Mouse (Mus musculus) right cerebral cortex, adult 2 months (tissue): ENCODE results near the gene Gpr85.
A peak's percentile ranks its signal among the peaks of the same experiment; 100 is the strongest.
"Not testable (repeated sequence)": the region's sequence is repeated elsewhere in the genome, so short reads cannot be mapped to it uniquely, and the experiment has no call there.

Experiments used
- DNase-seq, 2 experiments: peaks; one replicate each; pipeline ENCODE4 v3.0.0; 2021 to 2022; ENCODE audit warnings: low spot score in 2 of 2

Gene Gpr85

DNA sequence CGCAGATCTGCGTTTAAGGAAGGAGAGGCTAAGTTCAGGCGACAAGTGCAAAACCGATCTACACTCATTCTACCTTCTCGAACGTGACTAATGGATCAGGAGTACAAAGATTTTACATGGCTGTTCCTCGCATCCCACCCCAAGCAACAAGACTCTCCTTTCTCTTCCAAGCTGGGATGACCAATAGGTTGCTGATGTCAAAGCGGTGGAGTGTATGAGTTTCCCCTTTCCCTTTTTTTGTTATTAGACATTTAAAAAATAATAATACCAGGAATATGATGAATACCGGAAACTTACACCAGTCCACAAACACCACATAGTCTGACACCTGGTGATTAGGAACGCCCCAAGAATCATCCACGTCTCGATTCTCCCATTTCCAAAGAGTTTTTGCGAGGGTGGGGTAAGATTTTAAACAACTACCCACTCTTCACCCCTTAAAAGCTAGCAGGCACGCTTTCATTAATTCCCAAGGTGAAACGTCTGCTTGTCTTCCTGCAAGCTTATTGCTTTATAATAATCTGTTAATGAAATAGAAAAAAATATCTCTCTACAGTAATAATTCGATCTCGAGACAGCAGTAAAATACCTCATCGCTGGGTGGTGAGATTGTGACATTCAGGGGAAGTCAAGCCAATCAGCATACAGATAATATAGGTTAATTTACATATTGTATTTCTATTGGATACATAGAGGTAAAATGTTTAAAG lies at the start of gene Gpr85:
Gene Gpr85 (minus strand): TSS at position 598 of the 710 bp plus-strand sequence.
- peak; percentile 32 to 47 for DNase-seq

DNA sequence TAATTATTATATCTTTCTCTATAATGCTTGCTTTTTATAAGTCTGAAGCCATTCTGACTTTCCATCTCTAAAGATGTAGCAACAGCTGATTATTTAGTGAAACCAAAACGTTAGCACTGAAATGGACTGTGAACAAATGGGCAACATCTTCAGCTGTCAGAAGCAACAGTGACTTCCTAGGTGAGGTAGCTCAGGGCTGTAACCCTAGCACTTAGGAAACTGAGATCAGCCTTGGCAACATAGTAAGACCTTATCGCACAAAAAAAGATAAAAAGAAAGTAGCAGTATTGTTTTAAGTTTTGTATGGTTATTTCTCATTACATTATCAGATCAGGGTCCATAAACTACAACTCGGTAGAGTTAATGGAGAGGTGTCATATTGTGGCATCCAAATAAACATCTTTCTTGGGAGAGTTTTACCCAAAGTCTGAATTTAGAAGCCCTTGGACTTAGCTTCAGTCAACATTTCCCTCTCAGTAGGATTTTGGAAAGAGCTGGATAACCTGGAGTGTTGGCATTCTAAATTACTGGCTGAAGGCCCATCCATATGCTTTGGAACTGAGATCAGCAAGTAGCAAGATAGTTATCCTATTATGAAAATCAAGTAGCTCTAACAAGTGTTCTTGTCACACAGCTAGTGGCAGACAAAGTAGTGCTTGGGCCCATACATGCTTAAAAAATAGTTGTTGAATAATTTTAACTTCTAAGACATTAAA lies 45.3 kb upstream of the Gpr85 start:
- DNase-seq: no peak

DNA sequence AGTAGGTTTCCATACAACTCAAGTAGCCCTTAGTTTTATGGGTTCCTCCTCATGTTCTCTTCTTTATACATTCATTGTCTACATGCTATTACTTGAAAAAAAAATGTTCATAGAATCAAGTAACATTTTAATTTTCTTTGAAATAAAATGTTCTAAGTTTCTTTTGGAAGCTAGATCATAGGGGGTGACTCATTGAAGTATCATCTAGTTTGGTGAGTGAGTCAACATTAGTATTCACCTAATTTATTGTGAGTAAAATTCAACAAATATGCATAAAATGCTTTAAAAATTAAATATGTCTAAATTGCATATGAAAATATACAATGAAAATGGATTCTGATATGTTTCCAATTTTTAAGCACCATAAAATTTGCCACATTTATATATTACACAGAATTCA lies 43.2 kb upstream of the Gpr85 start:
- DNase-seq: no peak

DNA sequence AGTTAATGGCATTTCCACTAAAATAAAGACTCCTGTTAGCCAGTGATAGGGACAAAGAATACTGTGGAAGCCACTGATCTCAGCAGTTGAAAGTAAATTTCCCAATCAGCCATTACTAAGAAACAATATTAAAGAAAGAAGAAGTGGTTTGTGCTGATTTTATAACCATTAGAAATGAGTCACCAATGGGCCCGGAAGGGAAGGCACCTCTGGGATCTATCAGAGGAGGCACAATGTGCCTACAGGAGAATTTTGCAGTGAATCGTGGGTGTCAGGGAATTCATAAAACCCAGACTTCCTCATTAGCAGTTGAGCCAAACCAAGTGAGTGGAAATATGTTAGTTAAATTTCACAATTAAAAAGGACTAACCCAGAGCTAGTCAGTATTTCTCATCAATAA lies 34.2 kb upstream of the Gpr85 start:
- no peak for DNase-seq

DNA sequence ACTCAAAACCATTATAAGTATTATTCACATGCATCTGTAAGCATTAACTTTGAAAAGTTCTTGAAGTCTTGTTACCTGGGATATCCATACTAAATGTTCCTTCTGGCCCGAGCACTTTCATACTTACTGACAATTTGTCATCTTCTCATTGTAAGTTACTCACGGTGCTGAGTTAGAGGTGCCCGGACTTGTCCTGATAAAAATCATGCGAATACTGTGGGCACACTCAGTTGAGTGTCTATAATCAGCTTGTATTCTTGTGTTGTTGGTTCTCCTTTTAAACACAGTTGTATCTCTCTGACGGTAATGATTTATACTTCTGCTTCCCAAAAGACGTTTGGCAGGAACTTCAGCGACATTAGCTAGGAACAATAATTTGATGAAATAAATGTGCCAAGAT lies 32.3 kb upstream of the Gpr85 start:
- peak in 1 of 2 experiments; percentile 5 for DNase-seq

DNA sequence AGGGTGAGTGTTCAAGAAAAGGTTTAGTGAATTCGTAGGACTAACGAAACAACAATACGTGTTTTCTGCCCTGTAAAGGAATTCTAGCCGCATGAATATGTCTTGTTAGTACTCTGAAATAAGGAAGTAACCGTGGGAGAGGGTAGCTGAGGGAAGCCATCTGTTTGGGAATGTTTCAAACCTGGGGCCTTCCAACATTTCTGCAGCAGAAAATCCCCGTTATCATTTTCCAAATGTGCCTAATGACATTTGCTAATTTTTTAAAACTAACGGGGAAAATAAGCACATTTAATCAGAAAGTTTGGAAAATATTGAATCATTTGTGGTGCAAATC lies 31.9 kb upstream of the Gpr85 start:
- DNase-seq: no peak

GRCm38 (mm10) chr6:13870919-13871624 lies 31.3 kb upstream of the Gpr85 start, which contains the start of gene 2610001J05Rik:
TSS of gene 2610001J05Rik (minus strand) at chr6:13871518.
- DNase-seq: peak; percentile 93 to 95

- DNase-seq: peak; percentile 8 to 22
Observed at GRCm38 (mm10) chr6:13870289-13870741, 30.6 kb upstream of the Gpr85 start.

DNA sequence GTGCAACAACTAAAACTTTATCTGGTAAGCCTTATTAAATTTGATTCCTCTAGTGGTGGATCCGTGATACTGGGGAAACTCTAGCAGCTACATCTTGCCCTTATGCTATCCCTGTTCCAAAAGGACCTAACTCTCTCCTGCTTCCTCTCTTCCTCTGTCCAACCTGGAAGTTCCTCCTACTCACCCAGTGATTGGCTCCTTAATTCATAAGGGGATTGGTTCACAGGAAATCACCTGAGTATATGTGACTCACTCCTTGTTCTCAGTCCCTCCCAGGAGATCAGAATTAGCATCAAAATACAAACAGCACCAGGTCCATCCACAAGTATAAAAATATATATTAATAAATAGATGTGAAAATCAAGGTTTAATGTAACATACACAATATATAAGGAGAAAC lies 20.9 kb upstream of the Gpr85 start:
- DNase-seq: no peak

GRCm38 (mm10) chr6:13859877-13860585 lies 20.3 kb upstream of the Gpr85 start:
- no peak for DNase-seq

DNA sequence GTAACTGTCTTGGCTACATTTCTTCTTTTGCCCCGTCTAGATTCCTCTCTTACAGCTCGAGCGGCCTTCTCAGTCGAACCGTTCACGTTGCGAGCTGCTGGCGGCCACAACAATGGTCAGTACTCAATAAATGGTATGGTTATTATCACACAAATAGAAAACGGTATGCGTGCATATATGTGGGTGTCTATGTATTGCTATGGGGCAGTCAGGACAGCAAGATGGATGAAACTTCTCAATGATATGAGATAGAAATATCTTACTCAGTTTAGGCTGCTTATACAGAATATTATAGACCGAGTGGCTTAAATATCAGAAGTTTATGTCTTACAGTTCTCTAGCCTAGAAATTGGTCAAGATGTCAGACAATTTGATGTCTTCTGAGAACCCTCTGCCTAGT lies 14.5 kb upstream of the Gpr85 start:
- DNase-seq: no peak

GRCm38 (mm10) chr6:13853244-13853643 lies 13.5 kb upstream of the Gpr85 start:
- no peak for DNase-seq

- DNase-seq: not testable (repeated sequence)
Observed at GRCm38 (mm10) chr6:13846031-13846430, 6.3 kb upstream of the Gpr85 start.

GRCm38 (mm10) chr6:13838677-13839344 lies 931 bp downstream of the Gpr85 start:
- peak; percentile 77 to 78 for DNase-seq

GRCm38 (mm10) chr6:13837916-13838676 lies 1.6 kb downstream of the Gpr85 start:
- DNase-seq: peak in 1 of 2 experiments; percentile 43

DNA sequence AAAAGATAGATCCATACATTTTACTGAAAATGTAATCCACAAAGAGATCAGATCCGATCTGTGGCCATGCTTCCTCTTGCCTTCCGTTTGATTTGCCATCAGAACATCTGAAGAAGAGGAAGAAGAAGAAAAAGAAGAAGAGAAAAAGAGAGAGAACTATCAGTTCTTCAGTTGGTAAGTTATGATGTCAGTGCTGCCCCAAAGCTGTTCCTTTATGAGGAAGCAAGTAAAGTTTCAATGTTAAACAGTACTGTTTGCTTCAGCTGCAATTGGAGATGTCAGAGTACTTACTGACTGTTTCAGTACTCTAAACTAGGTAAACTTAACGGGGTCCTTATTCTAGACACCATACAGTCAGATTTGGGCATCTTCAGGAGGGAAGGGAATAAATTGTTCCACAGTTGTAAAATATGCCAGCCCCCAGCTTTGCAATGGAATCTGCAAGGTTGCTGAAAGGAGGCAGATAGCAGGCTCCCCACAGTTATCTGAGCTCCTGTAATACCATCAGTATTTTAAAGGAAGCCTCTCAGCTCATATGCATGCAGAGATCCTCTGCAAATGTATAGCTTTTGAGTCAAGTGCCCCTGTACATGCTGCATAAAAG lies 2.7 kb downstream of the Gpr85 start:
- DNase-seq: peak in 1 of 2 experiments; percentile 23

DNA sequence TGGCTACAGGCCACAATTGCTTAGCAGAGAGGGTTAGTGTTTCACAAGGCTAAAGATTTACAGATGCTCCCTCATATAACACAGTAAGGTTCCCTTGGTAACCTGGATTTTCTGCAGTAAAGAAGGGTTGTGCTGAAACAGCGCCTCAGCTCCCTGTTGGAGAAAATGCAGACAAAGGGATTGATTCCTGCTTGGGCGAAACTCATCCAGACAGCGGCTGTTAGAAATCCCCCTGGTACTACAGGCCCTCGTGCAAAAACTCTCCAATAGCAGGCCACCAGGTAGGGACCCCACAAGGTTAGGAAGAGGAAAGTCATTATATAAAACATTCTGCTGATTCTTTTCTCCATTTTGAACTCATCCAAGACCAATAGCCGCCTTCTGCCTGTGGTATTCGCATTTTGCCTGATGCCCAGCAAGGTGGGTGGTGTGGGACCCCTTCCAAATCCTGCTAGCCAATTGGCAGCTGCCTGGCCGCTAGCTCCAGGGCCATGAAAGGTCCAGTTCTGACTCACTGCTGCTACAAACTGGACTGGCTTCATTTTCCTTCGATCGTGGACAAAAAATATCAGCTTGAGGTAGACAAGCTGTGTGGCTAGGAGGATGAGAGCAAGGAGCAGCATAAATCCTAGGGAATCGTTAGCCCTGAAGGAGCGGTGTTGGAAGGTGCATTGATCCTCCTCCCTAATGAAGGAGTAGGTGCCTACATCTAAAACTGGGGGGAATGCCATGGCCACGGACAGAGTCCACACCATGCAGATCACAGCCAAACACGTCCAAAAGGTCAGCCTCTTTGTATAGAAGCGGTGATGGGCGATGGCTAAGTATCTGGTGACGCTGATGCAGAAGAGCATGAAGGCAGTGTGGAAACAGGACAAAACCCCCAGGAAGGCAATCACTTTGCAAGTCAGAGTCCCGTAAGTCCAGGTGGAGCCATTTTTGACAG lies 3.7 kb downstream of the Gpr85 start:
- peak; percentile 51 to 56 for DNase-seq

GRCm38 (mm10) chr6:13832770-13833169 lies 7.0 kb downstream of the Gpr85 start:
- DNase-seq: no peak

DNA sequence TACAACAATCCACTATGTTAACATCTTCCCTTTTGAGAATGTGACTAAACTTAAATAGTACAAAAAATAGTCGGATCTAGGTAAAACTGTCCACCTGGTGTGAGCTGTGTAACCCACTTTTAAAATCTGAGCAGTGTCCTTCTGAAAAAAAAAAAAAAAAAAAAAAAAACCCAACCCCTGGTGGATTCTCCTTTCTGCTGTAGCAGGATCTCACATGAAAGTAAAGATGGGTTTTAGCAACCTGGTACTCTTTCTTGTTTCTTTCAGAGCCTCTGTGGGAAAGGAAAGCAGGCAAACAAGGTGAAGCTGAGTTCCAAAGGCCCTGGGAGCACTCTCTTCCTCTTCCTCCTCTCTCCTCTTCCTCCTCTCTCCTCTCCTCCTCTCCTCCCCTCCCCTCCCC lies 10.9 kb downstream of the Gpr85 start:
- no peak for DNase-seq
